Mouse (Mus musculus): ENCODE data around the gene Fam83e. TPM values are rescaled to one million over a fixed set of nuclear protein-coding genes. Genes with fewer than 3 reads are reported as not detected.

The Fam83e gene
- polyA plus RNA-seq, 1 experiment from 2014 or later: 0.80 TPM

DNA sequence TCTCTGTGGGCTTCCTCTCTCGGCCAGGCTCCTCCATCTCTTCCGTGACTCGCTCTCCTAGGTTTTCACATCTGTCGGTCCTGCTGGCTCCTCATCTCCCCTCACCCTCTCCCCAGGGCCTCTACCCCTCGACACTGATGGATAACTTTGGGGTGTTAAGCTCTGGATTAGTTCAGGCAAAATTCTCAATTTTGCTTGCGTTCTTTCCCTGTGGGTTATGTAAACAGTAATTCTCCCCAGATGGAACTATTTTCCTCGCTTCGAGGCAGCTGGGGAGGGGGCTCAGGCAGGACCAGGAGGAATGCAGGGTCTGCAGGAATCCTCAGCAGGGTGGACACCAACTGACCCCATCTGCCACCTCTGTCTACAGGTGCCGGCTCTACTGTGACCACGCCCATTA is 35.2 kb upstream of the Fam83e start:
- Histone ChIP-seq H3K27ac (ENCODE audit: low read depth, low read length) (no peak overlapping the region), H3K27me3 (ENCODE audit: control insufficient read depth, insufficient read depth, low read length) (no peaks in the 10 kb centered on the region), H3K4me2 (ENCODE audit: low read depth, low read length, severe bottlenecking) (no peak overlapping the region), H3K9ac (ENCODE audit: low read length) (no peak overlapping the region), H3K4me1 (replicated peaks; ENCODE audit: control insufficient read depth, insufficient read depth, low read length) (no peaks in the 10 kb centered on the region; the same call in 1 of the 2 replicates), H3K4me3 (ENCODE audit: low read depth, low read length) (no peak overlapping the region), H3K36me3 (ENCODE audit: control insufficient read depth, insufficient read depth, low read length) (no peaks in the 10 kb centered on the region), H3K9me3 (ENCODE audit: control insufficient read depth, low read length) (no peaks in the 10 kb centered on the region)
- WGBS: 65% methylated on average over 10 of the region's 10 CpGs
- no peak for ATAC-seq (replicated peaks; ENCODE audit: low FRiP score)
- no peak for DNase-seq (ENCODE audit: low spot score)

DNA sequence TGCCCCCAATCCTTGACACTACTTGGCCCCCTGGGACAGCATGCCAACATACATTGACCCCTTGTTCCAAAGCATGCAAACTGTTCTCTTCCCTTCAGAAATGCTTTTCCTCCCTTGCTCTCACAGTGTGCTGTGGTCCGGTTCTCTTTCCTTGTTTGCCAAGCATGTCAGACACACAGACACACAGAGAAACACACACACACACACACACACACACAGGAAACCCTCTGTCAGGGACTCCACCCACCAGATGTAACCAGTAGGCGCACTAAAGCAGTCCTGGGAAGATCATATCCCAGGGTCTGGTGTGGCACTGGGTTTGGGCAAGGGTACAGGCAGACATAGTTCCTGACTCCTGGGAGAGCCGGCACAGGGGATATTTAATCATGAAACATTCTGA is 34.2 kb upstream of the Fam83e start:
- no peaks in the 10 kb centered on the region for H3K36me3 ChIP-seq (ENCODE audit: control insufficient read depth, insufficient read depth, low read length)
- H3K9me3 ChIP-seq (ENCODE audit: control insufficient read depth, low read length): no peaks in the 10 kb centered on the region
- DNase-seq (ENCODE audit: low spot score) (no peak), ATAC-seq (replicated peaks; ENCODE audit: low FRiP score) (no peak)
- WGBS: 81% methylated on average over 3 of the region's 3 CpGs
- H3K9ac ChIP-seq (ENCODE audit: low read length): no peak overlapping the region
- H3K4me3 ChIP-seq (ENCODE audit: low read depth, low read length): no peak overlapping the region
- H3K27ac ChIP-seq (ENCODE audit: low read depth, low read length): no peak overlapping the region
- H3K4me2 ChIP-seq (ENCODE audit: low read depth, low read length, severe bottlenecking): no peak overlapping the region
- no peaks in the 10 kb centered on the region; the same call in 1 of the 2 replicates for H3K4me1 ChIP-seq (replicated peaks; ENCODE audit: control insufficient read depth, insufficient read depth, low read length)
- H3K27me3 ChIP-seq (ENCODE audit: control insufficient read depth, insufficient read depth, low read length): no peaks in the 10 kb centered on the region

DNA sequence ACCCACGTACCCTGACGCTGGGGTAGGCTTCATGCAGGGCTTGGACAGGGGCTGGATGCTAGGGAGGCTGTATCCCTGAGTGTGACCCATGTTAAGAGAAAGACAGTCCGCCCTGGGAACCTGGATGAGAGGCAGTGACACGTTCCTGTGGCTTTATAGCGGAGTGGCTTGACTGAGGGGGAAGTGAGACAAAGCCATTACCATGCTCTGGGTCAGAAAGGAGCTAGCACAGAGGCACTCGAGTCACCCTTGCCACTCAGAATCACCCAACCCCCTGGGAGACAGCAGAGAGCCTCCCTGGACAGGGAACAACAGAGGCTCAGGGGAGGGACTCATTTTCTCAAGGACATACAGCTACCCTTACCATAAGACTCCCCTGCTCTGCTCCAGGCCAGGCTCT is 31.9 kb upstream of the Fam83e start:
- 71% methylated on average over 6 of the region's 6 CpGs for WGBS
- DNase-seq (ENCODE audit: low spot score) (no peak), ATAC-seq (replicated peaks; ENCODE audit: low FRiP score) (no peak)
- no peaks in the 10 kb centered on the region for H3K9me3 ChIP-seq (ENCODE audit: control insufficient read depth, low read length)
- H3K4me2 ChIP-seq (ENCODE audit: low read depth, low read length, severe bottlenecking): no peak overlapping the region
- H3K4me3 ChIP-seq (ENCODE audit: low read depth, low read length): no peak overlapping the region
- H3K27ac ChIP-seq (ENCODE audit: low read depth, low read length): no peak overlapping the region
- H3K9ac ChIP-seq (ENCODE audit: low read length): no peak overlapping the region
- no peaks in the 10 kb centered on the region for H3K36me3 ChIP-seq (ENCODE audit: control insufficient read depth, insufficient read depth, low read length)
- H3K27me3 ChIP-seq (ENCODE audit: control insufficient read depth, insufficient read depth, low read length): no peaks in the 10 kb centered on the region
- H3K4me1 ChIP-seq (replicated peaks; ENCODE audit: control insufficient read depth, insufficient read depth, low read length): no peaks in the 10 kb centered on the region

DNA sequence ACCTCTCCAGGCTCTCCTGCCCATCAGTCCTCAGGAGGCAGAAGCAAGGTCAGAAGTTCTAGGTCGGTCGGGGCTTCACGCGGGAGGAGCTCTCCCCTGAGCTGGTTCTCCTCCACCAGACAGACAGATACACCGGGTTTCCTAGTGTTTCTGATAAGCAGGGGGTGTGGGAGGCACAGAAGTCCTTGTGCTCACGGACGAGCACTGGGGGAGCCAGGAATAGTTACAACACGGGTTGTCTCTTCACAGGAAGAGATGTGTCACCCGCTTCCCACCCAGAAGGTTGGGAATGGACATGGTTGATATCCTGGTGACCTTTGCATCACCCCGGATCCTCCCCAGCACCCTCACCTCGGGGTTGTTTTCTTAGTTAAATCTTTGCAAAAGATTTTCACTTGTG is 31.2 kb upstream of the Fam83e start:
- Histone ChIP-seq H3K4me3 (ENCODE audit: low read depth, low read length) (no peak overlapping the region), H3K36me3 (ENCODE audit: control insufficient read depth, insufficient read depth, low read length) (no peaks in the 10 kb centered on the region), H3K27ac (ENCODE audit: low read depth, low read length) (no peak overlapping the region), H3K9ac (ENCODE audit: low read length) (no peak overlapping the region), H3K4me1 (replicated peaks; ENCODE audit: control insufficient read depth, insufficient read depth, low read length) (no peaks in the 10 kb centered on the region), H3K4me2 (ENCODE audit: low read depth, low read length, severe bottlenecking) (no peak overlapping the region), H3K27me3 (ENCODE audit: control insufficient read depth, insufficient read depth, low read length) (no peaks in the 10 kb centered on the region), H3K9me3 (ENCODE audit: control insufficient read depth, low read length) (no peaks in the 10 kb centered on the region)
- WGBS: 80% methylated on average over 11 of the region's 11 CpGs
- DNase-seq (ENCODE audit: low spot score) (no peak), ATAC-seq (replicated peaks; ENCODE audit: low FRiP score) (no peak)

DNA sequence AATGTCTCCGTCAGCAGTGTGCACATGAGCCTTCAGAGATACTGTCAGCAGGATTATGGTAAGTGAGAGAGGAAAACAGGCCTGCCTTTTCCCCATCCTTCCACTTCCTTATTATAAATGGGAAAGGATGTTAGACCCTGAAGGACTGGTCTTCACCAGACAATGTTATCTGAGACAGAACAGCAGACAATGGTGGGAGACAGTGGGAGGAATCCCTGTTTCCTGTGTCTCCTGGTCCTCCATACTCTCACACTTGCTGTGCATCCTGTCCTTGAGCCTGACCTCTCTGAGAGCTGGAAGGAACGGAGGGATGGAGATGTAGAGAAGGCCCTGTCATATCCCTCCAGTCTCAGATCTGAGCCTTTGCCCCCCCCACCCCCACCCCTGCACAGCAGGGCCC is 28.6 kb upstream of the Fam83e start:
- H3K4me3 ChIP-seq (ENCODE audit: low read depth, low read length): no peak overlapping the region
- H3K4me2 ChIP-seq (ENCODE audit: low read depth, low read length, severe bottlenecking): no peak overlapping the region
- H3K9ac ChIP-seq (ENCODE audit: low read length): no peak overlapping the region
- H3K27ac ChIP-seq (ENCODE audit: low read depth, low read length): no peak overlapping the region
- H3K4me1 ChIP-seq (replicated peaks; ENCODE audit: control insufficient read depth, insufficient read depth, low read length): no peaks in the 10 kb centered on the region
- WGBS: 92% methylated on average over 2 of the region's 2 CpGs
- no peaks in the 10 kb centered on the region for H3K9me3 ChIP-seq (ENCODE audit: control insufficient read depth, low read length)
- H3K27me3 ChIP-seq (ENCODE audit: control insufficient read depth, insufficient read depth, low read length): no peaks in the 10 kb centered on the region
- DNase-seq (ENCODE audit: low spot score) (no peak), ATAC-seq (replicated peaks; ENCODE audit: low FRiP score) (no peak)
- no peaks in the 10 kb centered on the region for H3K36me3 ChIP-seq (ENCODE audit: control insufficient read depth, insufficient read depth, low read length)

DNA sequence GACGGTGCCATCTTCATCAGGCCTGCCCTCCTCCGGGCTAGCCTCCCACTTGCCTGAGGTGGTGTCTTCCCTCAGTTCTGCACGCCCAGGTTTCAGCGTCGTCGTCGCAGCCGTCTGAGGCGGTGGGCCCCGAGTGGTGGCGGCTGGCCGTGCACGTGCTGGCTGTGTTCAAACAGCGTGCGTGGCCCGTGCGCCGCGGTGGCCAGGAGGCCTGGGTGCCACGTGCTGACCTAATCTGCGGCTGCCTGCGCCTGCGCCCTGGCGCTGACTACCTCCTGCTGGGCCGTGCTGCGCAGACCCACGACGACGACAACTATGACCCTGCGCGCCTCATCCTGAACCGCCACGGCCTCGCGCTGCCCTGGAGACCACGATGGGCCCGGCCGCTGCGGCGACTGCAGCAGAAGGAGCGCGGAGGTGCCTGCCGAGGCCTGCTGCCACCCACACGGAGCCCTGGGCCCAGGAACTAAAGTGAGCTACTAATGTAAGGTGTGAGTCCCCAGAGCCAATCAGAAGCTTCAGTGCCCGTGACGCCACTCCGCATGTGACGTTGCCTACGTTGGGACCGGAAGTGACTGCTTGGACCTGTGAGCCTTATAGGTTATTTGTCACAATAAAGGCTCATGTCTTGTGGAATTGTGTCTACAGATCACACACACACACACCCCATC is 27.0 kb upstream of the Fam83e start, which contains the start of gene Sec1:
TSS of gene Sec1 (minus strand) at position 482 of the 671 bp plus-strand sequence.
- no peaks in the 10 kb centered on the region for H3K36me3 ChIP-seq (ENCODE audit: control insufficient read depth, insufficient read depth, low read length)
- no peak within 1 kb of the TSS for H3K4me3 ChIP-seq (ENCODE audit: low read depth, low read length)
- H3K27ac ChIP-seq (ENCODE audit: low read depth, low read length): no peak within 1 kb of the TSS
- DNase-seq (ENCODE audit: low spot score) (no peak), ATAC-seq (replicated peaks; ENCODE audit: low FRiP score) (no peak)
- H3K27me3 ChIP-seq (ENCODE audit: control insufficient read depth, insufficient read depth, low read length): peaks cover 6% of the 10 kb centered on the region
- no peaks in the 10 kb centered on the region for H3K9me3 ChIP-seq (ENCODE audit: control insufficient read depth, low read length)
- no peak within 1 kb of the TSS for H3K4me2 ChIP-seq (ENCODE audit: low read depth, low read length, severe bottlenecking)
- WGBS: 90% methylated on average over 50 of the region's 50 CpGs
- H3K9ac ChIP-seq (ENCODE audit: low read length): no peak within 1 kb of the TSS
- no peaks in the 10 kb centered on the region for H3K4me1 ChIP-seq (replicated peaks; ENCODE audit: control insufficient read depth, insufficient read depth, low read length)

DNA sequence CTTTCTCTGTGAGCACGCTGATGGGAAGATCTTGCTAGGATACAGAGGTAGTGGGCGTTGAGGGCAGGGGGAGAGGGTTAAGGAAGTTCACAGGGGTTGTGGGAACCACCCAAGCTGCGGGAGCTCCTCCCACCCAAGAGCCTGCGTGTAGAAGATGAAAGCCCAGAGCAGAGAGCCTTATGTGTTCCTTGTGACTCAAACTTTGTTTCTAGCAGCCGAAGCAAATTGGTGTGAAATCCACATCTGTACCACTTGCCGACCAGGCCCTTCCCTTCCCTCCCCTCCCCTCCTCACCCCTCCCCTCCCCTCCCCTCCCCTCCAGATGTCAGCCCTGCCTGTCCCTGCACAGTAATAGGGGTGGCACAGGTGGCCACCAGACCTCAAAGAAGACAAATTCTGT is 25.9 kb upstream of the Fam83e start:
- Histone ChIP-seq H3K4me2 (ENCODE audit: low read depth, low read length, severe bottlenecking) (no peak overlapping the region), H3K27ac (ENCODE audit: low read depth, low read length) (no peak overlapping the region)

DNA sequence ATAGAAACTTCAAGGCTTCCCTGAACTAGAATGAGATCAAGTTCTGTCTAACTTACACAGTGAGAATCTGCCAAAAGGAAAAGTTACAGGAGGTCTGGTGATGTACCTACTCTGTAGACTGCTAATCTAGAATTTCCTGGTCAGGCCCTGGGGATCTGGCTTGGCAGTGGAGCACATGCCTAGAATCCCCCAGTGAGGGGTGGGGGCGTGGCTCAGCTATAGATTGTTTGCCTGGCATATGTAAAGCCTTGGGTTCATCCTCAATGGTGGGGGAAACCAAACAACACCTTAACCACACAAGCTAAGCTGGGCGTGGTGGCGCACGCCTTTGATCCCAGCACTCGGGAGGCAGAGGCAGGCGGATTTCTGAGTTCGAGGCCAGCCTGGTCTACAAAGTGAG is 23.1 kb upstream of the Fam83e start:
- peaks cover 20% of the 10 kb centered on the region for H3K27me3 ChIP-seq (ENCODE audit: control insufficient read depth, insufficient read depth, low read length)
- H3K4me2 ChIP-seq (ENCODE audit: low read depth, low read length, severe bottlenecking): no peak overlapping the region
- no peak for DNase-seq (ENCODE audit: low spot score)
- no peak overlapping the region for H3K27ac ChIP-seq (ENCODE audit: low read depth, low read length)
- no peaks in the 10 kb centered on the region for H3K9me3 ChIP-seq (ENCODE audit: control insufficient read depth, low read length)
- H3K9ac ChIP-seq (ENCODE audit: low read length): no peak overlapping the region
- 82% methylated on average over 6 of the region's 7 CpGs for WGBS
- ATAC-seq (replicated peaks; ENCODE audit: low FRiP score): no peak
- no peak overlapping the region for H3K4me3 ChIP-seq (ENCODE audit: low read depth, low read length)
- peaks cover 7% of the 10 kb centered on the region for H3K4me1 ChIP-seq (replicated peaks; ENCODE audit: control insufficient read depth, insufficient read depth, low read length)
- no peaks in the 10 kb centered on the region for H3K36me3 ChIP-seq (ENCODE audit: control insufficient read depth, insufficient read depth, low read length)

More for the DNA sequence above, 25.9 kb upstream of the Fam83e start:
- Histone ChIP-seq H3K9ac (ENCODE audit: low read length) (no peak overlapping the region), H3K27me3 (ENCODE audit: control insufficient read depth, insufficient read depth, low read length) (peaks cover 16% of the 10 kb centered on the region), H3K4me1 (replicated peaks; ENCODE audit: control insufficient read depth, insufficient read depth, low read length) (peaks cover 4% of the 10 kb centered on the region), H3K4me3 (ENCODE audit: low read depth, low read length) (no peak overlapping the region), H3K9me3 (ENCODE audit: control insufficient read depth, low read length) (no peaks in the 10 kb centered on the region), H3K36me3 (ENCODE audit: control insufficient read depth, insufficient read depth, low read length) (no peaks in the 10 kb centered on the region)
- WGBS: 48% methylated on average over 6 of the region's 6 CpGs
- DNase-seq (ENCODE audit: low spot score) (no peak), ATAC-seq (replicated peaks; ENCODE audit: low FRiP score) (no peak)

DNA sequence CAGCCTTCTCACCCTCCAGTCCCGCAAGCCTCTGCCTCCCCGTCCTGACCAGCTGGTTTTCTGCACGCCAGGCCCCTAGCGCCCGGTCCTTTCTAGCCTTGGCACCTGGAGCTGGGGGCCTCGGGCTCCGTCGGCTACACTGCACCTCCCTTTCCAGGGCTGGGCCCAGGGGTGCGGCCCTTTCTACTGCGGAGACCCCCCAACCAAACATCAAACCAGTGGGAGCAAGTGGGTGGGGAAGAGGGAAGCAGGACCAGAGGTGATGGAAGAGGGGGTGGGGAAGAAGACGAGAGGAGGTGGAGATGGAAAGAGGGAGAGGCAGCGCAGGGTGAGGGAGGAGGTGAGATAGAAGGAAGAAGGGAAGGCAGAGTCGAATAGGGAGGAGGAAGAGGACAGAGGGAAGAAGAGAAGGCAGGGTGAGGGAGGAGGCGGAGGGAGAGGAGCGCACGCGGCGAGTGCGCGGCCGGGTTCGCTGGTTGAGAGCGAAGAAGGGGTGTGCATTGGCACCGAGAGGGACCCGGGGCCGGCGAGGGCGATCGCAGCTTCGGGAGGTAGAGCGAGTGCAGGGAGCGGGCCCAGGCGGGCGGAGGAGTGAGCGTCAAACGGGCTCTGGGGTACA is 21.4 kb upstream of the Fam83e start, which contains the start of gene Car11:
TSS of gene Car11 (plus strand) at position 321 of the 619 bp plus-strand sequence.
- Histone ChIP-seq H3K4me1 (replicated peaks; ENCODE audit: control insufficient read depth, insufficient read depth, low read length) (peaks cover 10% of the 10 kb centered on the region), H3K4me2 (ENCODE audit: low read depth, low read length, severe bottlenecking) (peak within 1 kb of the TSS; percentile 70), H3K4me3 (ENCODE audit: low read depth, low read length) (peak within 1 kb of the TSS; percentile 32), H3K9me3 (ENCODE audit: control insufficient read depth, low read length) (no peaks in the 10 kb centered on the region), H3K27ac (ENCODE audit: low read depth, low read length) (no peak within 1 kb of the TSS), H3K9ac (ENCODE audit: low read length) (peak within 1 kb of the TSS; percentile 62), H3K36me3 (ENCODE audit: control insufficient read depth, insufficient read depth, low read length) (no peaks in the 10 kb centered on the region), H3K27me3 (ENCODE audit: control insufficient read depth, insufficient read depth, low read length) (peaks cover 20% of the 10 kb centered on the region)
- under 1% methylated on average over 36 of the region's 36 CpGs for WGBS
- ATAC-seq (replicated peaks; ENCODE audit: low FRiP score) (no peak), DNase-seq (ENCODE audit: low spot score) (peak; percentile 65)
